Mouse (Mus musculus): ENCODE data around the gene Cct4.

DNA sequence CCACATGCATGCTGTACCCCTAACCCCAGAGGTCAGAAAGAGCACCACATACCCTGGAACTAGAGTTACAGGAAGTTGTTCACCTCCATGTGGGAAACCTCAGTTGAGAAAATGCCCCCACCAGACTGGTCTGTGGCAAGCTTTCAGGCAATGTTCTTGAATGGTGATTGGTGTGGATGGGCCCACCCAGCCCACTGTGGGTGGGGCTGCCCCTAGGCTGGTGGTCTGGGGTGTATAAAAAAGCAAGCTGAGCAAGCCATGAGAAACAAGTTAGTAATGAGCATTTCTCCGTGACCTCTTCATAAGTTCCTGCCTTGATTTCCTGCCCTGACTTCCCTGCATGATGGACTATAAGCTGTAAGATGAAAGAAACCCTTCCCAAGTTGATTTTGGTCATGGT is 28.2 kb upstream of the Cct4 start:
- TF ChIP-seq CTCF (IDR thresholded peaks at IDR 0.05; ENCODE audit: control insufficient read depth, insufficient read depth, insufficient read length) (no peak), MAX (IDR thresholded peaks at IDR 0.05) (no peak), MYOG (IDR thresholded peaks at IDR 0.05; ENCODE audit: control insufficient read depth, extremely low read depth, insufficient read length) (no peak), USF1 (IDR thresholded peaks at IDR 0.05; ENCODE audit: low read depth) (no peak), CEBPB (IDR thresholded peaks at IDR 0.05; ENCODE audit: low read depth) (no peak), MYOD1 (IDR thresholded peaks at IDR 0.05; ENCODE audit: control insufficient read depth, insufficient read length, low read depth) (no peak)

Data from C2C12 (cell line).